Mouse (Mus musculus): ENCODE results near the gene Nrn1.

The Nrn1 gene

DNA sequence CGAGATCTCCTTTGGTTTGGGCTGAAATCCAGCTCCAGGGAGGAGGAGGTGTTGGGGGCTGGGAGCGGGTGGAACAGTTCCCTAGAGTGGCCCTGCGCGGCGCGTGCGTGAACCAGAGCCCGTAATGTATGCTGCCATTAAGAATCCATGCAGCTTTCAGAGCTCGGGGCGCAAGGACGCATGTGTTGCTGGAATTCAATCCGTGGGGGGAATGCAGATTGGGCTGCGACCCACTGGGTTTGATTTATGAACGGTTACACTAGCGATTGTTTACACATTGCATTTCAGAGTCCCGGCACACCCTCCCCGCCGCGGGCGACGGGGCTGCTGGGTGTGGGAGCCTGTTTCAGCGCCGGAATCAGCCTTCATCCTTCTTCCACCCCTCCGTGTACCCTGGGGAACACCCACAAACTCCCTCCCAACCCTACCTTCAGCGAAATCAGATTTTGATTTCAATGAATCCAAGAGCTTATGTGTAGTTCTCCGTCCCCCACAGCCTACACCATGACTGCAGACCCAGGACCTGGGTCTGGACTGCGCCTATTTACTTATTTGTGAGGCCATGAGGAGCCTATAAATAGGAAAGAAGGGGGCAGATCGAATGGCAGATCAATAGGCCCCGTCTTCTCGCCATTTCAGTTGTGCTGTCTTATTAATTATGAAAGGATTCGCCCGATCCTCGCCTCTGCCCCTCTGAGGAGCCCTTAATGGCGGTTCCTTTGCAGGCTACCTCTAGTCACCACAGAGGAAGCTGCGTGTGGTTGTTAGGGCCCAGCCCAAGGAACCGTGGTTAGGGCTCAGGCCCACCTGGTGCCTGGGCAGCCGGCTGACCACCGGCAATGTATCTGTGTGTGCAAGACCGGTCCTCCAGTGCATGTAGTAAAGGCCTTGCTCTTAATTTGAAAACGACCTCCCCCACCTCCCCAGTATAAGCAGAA is 10.1 kb downstream of the Nrn1 start:
- DNase-seq (ENCODE audit: low spot score): peak; percentile 46

DNA sequence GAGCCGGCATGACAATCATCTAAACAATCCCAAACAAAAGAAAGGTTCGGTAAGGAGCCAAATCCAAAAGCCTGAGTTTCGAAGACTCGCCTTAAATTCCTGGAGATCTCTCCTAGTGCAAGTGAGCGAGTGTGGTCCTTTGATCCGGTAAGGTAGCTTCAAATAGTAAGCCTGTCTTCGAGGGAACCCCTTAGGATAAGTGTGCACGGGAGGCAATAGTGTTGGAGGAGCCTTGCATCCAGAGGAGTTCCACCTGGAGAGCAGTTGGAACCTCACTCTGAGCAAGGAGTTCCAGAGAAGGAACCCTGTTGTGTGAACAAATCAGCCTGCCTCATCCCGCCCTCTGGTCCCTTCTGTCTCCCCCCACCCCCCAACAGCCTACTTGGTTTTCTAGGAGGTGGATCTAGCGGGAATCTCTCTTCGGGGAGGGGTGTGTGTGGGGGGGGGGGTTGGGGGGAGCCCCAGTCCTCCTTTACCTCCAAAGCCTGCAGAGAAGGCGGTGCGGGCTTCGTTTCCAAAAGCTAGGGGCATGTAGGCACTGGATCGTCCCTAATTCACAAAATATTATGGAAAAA is 11.1 kb downstream of the Nrn1 start:
- no peak for DNase-seq (ENCODE audit: low spot score)

DNA sequence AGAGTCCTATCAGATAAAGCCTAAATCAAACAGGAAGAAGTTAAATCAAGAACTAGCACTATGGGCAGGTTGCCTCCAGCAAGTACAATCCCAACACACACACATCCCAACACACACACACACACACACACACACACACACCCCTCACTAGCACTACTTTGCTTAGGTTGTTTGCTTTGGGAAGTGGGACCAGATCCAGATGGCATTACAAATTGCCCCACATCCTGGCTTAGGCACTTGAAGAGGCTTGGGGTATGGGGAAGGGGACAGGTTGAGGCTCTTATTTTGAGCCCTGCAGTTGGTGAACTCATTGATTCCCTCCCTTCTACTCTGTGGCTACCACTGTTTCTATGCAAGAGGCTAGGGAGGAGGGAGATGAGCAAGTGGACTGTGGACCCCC is 12.6 kb downstream of the Nrn1 start:
- DNase-seq (ENCODE audit: low spot score): no peak

DNA sequence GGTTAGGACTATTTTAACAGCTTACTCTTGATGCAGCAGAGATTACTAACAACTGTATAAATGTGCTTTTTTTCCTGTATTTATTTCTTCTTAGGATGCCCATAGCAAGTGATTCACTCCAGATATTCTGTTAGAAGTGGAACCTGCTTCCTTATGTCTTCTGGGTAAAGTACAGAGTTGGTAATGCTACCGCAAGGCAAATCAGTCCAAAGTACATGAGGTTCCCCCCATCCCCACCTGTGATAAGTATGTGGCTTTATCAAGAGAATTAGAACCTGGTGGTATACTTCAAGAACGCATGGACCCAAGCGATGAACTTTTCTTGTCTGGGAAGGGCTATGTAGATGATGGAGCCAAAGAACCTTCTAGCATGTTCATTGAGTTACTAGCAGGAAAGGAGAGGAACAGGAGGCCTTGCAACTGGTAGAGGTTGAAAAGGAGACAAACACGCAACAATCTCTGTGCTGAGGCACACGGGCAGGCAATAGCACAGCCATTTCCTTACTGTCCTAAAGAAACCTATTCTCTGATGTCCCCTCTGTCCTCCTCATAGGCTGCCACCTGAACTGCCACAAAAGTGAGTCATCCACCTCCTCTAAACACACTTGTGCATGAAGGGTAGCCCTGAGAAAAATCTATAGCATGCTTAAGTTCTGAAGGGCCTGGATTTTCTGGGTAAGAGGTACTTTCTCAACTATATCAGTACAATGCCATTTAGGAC is 14.5 kb downstream of the Nrn1 start:
- no peak for DNase-seq (ENCODE audit: low spot score)

DNA sequence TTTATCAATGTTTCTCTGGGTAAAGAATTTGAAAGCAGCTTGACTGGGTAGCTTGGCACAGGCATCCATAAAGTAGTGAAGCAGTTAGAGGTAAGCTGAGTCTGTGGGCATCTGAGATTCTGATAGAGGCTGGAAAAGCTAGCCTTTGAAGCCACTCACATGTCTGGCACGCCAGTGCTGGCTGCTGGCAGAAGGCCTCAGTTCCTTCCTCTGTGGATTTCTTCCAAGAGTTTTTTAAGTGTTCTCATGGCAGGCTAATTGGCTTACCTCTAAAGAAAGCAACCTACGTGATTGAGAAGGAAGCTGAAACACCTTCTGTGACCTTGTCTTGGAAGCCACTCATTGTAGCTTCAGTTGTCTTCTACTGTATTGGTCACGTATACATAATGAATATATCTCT is 17.6 kb downstream of the Nrn1 start:
- DNase-seq (ENCODE audit: low spot score): no peak

DNA sequence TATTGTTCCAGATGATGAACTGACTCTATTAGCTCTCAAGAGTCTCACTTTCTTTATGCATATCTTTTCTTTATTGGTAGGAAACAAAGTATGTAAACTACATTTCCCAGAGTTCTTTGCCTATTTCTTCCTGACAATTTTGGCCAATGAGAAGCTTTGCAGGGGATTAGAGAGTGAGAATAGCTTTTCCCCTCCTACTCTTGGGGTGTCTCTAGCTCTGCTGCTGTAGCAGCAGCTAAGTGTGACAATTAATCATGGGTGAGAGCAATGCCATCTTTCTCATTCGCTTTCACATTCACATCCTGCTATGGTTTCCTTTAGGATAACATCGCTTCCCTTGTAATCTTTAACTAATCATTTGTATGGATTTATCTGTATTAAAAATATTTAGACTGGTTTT is 18.2 kb downstream of the Nrn1 start:
- no peak for DNase-seq (ENCODE audit: low spot score)

DNA sequence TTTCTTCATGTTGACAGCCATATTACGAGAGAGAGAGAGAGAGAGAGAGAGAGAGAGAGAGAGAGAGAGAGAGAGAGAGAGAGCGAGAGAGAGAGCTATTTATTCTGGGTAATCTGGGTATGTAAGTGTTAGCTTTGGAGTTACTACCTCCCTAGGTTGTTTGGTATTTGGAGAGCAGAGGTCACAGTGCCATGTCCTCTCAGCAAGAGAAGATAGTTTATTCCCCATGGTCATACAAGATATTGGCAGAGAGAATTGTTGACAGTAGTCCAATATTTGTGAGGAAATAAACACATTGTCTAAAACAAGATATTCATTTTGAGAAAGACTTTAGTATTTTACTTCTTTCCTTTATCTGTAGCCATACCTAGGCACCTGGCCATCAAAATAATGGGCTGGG is 20.8 kb downstream of the Nrn1 start:
- DNase-seq (ENCODE audit: low spot score): no peak

DNA sequence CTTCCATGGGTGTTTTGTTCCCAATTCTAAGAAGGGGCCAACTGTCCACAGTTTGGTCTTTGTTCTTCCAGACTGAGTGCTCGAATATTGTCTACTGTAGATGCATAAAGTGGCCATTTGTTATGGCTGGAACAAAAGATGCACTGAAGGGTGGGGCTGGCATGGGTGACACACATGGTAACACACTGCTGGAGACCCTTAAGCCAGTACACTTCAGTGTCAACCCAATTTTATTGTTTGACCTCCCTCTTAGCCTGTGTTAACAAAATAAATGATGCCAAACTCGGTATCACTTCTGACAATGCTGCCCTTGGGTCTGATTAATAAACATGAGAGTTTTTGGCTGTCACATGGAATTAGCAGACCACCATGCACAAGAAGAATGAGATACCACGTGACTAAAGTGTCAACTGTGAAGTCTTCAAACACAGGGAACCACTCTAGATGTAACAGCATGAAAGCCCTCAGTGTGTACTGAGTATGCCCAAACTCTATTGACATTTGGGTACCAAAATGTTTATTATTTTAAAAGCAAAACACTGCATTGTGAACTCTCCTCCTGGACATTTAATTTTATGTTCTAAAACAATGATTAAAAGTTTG is 27.7 kb downstream of the Nrn1 start:
- DNase-seq (ENCODE audit: low spot score): no peak

DNA sequence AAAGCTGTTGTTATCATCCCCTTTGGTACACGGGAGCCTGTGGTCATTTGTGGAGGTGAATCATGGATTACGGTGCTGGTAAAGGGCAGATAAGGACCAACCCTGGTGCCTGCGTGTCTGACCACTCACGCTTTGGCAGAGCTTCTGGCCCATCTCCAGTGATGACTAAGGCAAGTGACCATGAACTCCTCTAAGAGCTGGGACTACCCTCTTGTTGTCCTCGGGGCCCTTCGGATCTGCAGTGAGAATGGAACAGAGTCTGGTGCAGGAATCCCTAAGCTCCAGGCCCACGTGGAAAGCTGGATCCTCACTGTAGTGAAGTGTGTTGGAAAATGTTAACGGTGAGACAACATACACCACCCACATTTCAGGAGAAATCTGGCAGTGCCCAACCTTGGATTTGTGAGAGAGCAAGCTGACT is 38.6 kb downstream of the Nrn1 start:
- peak; percentile 33 for DNase-seq (ENCODE audit: low spot score)

DNA sequence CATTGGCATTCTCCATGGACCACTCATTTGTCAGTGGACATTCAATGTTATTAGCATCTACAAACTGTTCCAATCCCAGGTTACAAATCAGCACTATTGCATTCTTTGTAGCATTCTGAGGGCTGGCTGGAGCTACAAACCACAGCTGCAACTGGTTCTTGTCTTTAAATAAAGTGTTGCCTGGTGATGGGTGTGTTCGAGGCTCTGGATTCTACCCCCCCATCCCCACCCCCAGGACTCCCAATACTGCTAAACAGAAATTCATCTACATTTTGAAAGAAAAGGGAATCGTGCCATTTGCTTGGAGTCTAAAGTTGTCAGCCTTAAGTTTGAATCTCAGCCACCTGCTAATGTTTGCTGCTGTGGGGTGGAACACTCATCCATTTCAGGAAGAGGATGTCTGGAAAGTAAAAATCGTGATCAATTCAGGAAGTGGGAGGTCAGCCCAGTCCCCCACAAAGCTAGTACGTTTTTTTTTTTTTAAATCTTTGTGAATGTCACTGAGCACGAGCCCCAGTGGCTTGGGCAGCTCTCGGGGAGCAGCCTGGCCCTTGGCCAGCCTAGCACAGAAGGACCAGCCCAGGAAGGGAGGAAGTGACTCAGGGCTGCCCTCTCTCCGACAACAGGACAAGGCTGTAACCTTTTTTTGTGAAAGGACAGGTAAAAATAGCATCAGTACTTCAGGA is 39.3 kb downstream of the Nrn1 start:
- peak; percentile 15 for DNase-seq (ENCODE audit: low spot score)

DNA sequence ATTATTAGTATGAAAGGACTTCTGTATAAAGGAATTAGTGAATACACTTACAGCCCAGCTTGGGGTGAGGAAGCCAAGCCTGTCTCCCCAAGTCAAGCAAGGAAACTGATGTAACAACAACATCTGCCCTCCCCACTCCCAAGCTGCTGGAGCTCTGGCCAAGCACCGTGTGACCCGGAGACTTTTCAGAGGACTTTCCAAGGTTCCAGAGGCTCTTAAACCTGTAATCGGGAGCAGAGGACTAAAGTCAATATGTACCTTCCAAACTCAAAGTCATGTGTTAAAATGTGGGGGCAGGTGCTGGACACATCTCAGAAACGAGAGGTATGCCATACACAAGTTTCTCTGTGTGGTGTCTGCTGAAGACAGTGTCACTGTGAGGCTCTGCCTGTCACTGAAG is 51.4 kb downstream of the Nrn1 start:
- DNase-seq (ENCODE audit: low spot score): no peak

DNA sequence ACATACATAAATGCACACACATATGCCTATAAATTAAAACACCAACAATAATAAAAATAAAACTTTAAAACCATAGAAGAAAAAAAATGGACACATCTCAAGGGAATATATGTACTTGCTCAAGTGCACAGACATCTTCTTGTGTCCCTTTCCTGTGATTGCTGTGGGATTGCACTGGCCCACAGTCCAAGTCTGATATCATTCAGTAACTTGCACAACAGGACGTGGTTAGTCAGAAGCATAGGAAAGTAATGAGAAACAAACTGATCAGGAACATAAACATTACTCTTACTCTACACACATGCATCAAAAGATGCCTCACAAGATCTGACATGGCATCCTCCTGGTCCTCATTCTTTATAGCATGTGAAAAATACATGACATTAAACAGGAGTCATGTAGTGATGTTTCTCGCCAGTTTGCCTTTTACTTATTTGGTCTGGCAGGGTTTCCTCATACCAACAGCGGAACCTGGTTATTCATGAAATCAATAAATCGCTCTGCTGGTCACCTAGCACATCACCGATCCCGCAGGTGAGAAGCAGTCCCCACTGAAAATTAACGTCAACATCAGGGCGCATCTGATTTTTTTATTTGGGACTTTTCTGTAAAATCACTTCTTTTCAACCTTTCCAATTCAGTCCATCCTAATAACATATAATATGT is 54.1 kb downstream of the Nrn1 start:
- no peak for DNase-seq (ENCODE audit: low spot score)

DNA sequence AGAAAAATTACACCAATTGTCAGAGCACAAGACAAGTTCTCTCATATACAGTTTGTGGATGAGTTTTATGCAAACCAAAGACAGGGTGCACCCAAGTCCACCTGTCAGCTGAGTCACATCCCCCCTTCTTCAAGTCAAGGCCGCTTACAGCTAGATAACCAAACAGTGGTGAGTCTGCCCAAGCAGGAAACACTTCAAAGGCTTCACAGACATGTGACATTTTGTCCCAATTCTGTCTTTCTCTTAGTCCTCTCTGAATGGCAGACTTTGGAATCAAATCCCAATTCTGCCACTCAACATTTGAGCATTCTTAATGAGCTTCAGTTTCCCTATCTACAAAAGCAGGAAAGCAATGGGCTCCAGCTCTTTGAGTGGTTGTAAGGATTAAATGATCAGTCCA is 55.6 kb downstream of the Nrn1 start:
- no peak for DNase-seq (ENCODE audit: low spot score)
